Mouse (Mus musculus): ENCODE measurements around the gene Rab3gap1.

DNA sequence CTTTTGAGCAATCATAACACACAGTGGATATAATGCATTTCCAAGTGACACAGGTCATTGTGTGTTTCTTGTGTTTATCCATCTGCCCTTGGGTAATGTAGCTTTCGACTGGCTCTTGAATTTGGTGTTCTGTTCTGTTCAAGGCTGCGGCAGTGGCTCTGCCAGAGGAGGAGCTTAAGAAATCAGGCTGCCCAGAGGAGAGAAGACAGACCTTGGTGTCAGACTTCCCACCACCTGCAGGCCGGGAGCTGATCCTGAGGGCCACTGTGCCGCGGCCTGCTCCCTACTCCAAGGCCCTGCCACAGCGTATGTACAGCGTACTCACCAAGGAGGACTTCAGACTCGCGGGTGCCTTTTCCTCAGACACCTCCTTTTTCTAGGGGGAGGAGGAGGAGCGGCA lies 73.7 kb downstream of the Rab3gap1 start:
- TF ChIP-seq CTCF (IDR thresholded peaks at IDR 0.05; ENCODE audit: borderline replicate concordance, insufficient read depth, low read length): no peak
- no peak for TF ChIP-seq POLR2A (IDR thresholded peaks at IDR 0.05; ENCODE audit: low read depth, low read length)
